Mouse (Mus musculus): Measurements from ENCODE around the gene Rragd.

Rragd gene

DNA sequence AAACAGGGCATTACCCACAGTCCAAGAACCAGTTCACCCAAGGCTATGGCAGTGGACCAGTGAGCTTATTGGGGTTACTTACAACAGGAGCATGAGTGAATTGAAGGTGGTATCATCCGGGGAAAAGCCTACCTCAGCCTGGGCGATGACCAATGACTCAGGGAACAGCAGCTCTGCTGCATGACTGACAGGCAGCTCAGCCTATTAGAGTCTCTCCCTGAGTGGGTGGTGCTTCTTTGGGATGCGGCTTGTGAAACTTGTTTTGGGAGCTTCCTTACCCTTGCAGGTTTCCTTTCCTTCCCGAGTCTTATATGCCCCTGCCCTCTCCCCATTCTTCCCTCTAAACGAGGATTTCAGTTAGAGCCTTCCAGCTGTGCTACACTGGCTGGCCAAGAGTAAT is 69.8 kb downstream of the Rragd start:
- DNase-seq: no peak

- DNase-seq: no peak
Observed at GRCm38 (mm10) chr4:33054426-33054825, 71.6 kb downstream of the Rragd start.

DNA sequence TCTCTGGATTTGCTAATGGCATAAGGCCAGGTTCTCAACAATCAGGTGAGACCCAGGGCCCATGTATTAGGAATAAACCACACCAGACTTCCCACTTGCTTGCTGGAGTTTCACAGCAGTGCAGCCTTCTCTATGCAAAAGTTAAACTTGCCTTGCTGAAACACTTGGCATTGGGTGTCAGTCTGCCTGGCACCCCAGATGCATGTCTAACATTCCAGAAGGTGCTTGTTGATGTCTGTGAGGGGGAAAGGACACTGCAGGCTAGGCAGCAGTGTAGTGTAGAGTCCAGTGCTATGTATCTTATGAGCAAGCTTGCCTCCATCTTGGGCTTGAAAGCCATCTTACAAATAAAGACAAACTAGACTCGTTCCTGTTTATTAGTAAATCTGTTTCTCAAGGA is 73.5 kb downstream of the Rragd start:
- no peak for DNase-seq

- no peak for DNase-seq
Observed at GRCm38 (mm10) chr4:33057890-33058687, 75.3 kb downstream of the Rragd start.

DNA sequence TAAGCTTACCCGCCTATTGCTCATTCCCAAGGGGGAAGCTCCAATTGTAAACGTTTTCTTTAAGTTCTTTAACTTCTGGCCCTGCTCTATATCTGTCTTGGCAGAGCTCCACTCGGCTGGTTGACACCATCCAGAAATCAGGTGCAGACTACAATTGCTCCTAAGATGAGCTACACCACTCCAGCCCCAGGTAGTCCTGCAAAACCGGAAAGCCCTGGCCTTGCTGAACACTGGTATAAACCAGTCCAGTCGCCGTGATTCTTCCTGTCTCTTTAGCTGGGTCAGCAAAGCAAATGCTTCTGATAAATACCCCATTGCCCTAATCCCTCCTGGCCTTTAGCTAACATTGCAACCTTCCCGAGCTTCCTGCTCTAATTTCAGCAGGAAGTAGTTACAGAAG is 78.3 kb downstream of the Rragd start:
- no peak for DNase-seq

GRCm38 (mm10) chr4:33062981-33063380 is 80.1 kb downstream of the Rragd start, which contains the start of gene Gabrr2:
TSS of gene Gabrr2 (plus strand) at chr4:33062999.
- DNase-seq: no peak

DNA sequence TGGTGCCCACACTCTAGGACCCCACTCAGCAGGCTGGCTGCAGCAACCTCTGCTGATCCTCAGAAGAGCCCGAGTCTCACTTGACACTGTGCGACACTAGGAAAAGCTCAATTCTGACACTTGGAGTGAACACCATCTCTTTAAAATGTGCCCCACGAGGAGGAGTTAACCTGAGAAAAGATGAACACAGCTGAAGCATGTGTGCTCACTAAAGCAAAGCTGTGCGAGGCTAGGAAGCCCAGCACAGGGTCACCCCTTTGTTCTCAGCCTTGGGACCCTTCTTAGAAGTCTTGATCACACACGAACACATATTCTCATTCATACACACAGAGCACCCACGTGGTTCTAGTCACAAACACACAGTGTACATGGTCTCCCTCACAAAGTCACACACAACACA is 82.1 kb downstream of the Rragd start:
- no peak for DNase-seq

- DNase-seq: no peak
Observed at GRCm38 (mm10) chr4:33066223-33066960, 83.6 kb downstream of the Rragd start.

GRCm38 (mm10) chr4:33067331-33067730 is 84.5 kb downstream of the Rragd start:
- no peak for DNase-seq

- no peak for DNase-seq
Observed at GRCm38 (mm10) chr4:33067826-33068225, 85.0 kb downstream of the Rragd start.

DNA sequence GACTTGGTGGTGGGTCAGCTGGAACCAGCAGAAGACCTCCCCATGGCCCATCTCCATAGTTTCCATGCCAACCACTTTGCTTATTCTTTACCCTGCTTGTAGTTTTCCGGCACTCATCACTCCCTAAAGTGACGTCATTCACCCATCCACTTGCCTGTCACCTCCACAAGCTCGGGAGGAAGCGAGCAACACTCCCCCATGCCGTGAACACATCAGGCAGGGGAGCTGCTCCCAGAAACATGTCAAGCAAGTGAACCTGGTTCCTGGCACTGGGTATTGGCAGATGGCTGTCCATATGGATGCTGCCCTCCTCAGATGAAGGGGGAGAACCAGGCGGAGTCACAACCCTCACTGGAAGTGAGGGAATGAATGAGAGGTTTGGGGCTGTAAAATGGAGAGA is 86.1 kb downstream of the Rragd start:
- DNase-seq: no peak

DNA sequence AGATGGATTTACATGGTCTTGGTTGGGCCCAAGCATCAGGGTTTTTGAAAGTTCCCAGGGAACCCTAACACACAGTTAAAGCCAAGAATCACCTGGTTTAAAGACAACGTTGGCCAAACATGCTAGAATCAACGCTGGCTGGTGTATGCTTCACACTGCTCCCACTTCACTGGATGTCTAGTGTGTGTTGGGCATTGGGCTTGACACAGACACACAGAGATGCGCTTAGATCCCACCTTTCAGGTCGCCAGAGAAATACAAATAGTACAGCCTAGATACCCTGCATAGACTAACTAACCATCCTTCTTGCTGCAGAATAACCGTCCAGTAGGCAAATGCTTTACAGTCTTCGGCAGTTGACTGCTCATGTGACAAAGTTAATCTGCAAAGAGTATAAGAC is 87.5 kb downstream of the Rragd start:
- no peak for DNase-seq

DNA sequence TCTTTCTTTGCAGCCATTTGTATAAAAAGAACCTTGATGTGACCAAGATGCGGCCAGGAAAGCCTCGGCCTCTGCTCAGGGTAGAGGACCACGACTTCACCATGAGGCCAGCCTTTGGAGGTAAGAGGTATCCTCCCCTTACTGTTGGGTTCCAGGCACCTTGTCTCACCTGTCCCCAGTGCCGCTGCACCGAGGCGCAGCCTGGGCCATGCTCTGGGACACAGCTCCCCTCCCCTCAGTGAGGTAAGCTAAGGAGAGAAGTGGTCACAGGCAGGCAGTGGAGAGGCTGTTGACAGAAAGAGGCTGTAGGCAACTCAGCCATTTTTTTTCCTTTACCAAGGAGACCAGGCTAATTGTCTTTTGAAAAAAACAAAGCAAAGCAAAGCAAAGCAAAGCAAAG is 88.5 kb downstream of the Rragd start:
- DNase-seq: no peak
